Mouse (Mus musculus) stomach, postnatal 0 days (tissue): ENCODE data around the gene Fam181b. TPM values are rescaled to one million over a fixed set of nuclear protein-coding genes. Genes with fewer than 3 reads are reported as not detected.

Source experiments
- ATAC-seq: fragments of 200-750 bp; cut with Nextera tagmentation; 2 replicates; pipeline ENCODE4 v1.8.0; 2017; ENCODE audit not compliant: low FRiP score, low TSS enrichment
- DNase-seq: peaks from one replicate; pipeline ENCODE4 v3.0.0-alpha.2; 2016; ENCODE audit warnings: low spot score
- H3K27ac ChIP-seq: fragments of 300-500 bp; sonication (generic); replicated peaks from 2 replicates; pipeline ENCODE4 v1.5.1; 2014; ENCODE audit warnings: mild to moderate bottlenecking, control low read depth
- H3K27me3 ChIP-seq: fragments of 300-500 bp; sonication (generic); 2 replicates; pipeline ENCODE4 v1.6.1; 2014; ENCODE audit warnings: low read length; ENCODE audit not compliant: control insufficient read depth, insufficient read depth
- H3K36me3 ChIP-seq: fragments of 300-500 bp; sonication (generic); 2 replicates; pipeline ENCODE4 v1.6.1; 2014; ENCODE audit warnings: low read length, mixed read lengths; ENCODE audit not compliant: control insufficient read depth, insufficient read depth
- H3K4me1 ChIP-seq: fragments of 300-500 bp; sonication (generic); replicated peaks from 2 replicates; pipeline ENCODE4 v1.6.1; 2014; ENCODE audit warnings: antibody characterized with exemption; ENCODE audit not compliant: control insufficient read depth, insufficient read depth
- H3K4me2 ChIP-seq: fragments of 300-500 bp; sonication (generic); replicated peaks from 2 replicates; pipeline ENCODE4 v1.6.1; 2014; ENCODE audit warnings: low read depth, mild to moderate bottlenecking, control low read depth, moderate library complexity
- H3K4me3 ChIP-seq: fragments of 300-500 bp; sonication (generic); 2 replicates; pipeline ENCODE4 v1.5.1; 2014; ENCODE audit warnings: low read depth, low read length, control low read depth
- H3K9ac ChIP-seq: fragments of 300-500 bp; sonication (generic); 2 replicates; pipeline ENCODE4 v1.6.1; 2014; ENCODE audit warnings: mild to moderate bottlenecking, low read length, control low read depth, mixed read lengths
- H3K9me3 ChIP-seq: fragments of 300-500 bp; sonication (generic); 2 replicates; pipeline ENCODE4 v1.6.1; 2016; ENCODE audit warnings: low read length; ENCODE audit not compliant: control insufficient read depth
- CTCF ChIP-seq: IDR thresholded peaks from 2 replicates; pipeline ENCODE4 v1.5.1; 2016; ENCODE audit warnings: antibody characterized with exemption, low read depth, mild to moderate bottlenecking, moderate library complexity
- EP300 ChIP-seq: optimal IDR thresholded peaks from 2 replicates; pipeline ENCODE3; 2016; ENCODE audit warnings: antibody characterized with exemption
- WGBS: fragments of 180-500 bp; shearing (Covaris S2); extraction: QIAGEN DNeasy Blood & Tissue Kit; methylation state at CpG from one replicate; pipeline ENCODE4 v1.1.7; 2014; 5-methylcytosine and 5-hydroxymethylcytosine counted together
- polyA plus RNA-seq: library from polyadenylated mRNA; unstranded; fragments of >200 nt; fragmentation: Nextera tagmentation; extraction: Ambion mirVana; gene quantifications from 2 replicates; pipeline ENCODE4 v1.2.1, GENCODE M21; 2015

Gene Fam181b
- polyA plus RNA-seq, result 2.7 and 3.0 TPM in 2 replicates

GRCm38 (mm10) chr7:93079785-93080730 is at the start of gene Fam181b:
TSS of gene Fam181b (plus strand) at chr7:93079865.
- peak within 1 kb of the TSS; percentile 65 for H3K9ac ChIP-seq
- peak; percentile 57 for DNase-seq
- ATAC-seq, result peak; percentile 83
- no peaks in the 10 kb centered on the region for H3K36me3 ChIP-seq
- no peaks in the 10 kb centered on the region for H3K9me3 ChIP-seq
- no peaks in the 10 kb centered on the region for H3K4me1 ChIP-seq
- TF ChIP-seq EP300 (no peak), CTCF (peak; percentile 56)
- H3K27ac ChIP-seq, result 0 out of 2 replicates have a peak within 1 kb of the TSS, but pooled peaks have one; percentile 24
- WGBS, result under 1% methylated on average over 77 of the region's 96 CpGs
- H3K4me3 ChIP-seq, result peak within 1 kb of the TSS; percentile 51
- peak within 1 kb of the TSS; percentile 83 for H3K4me2 ChIP-seq
- H3K27me3 ChIP-seq, result no peaks in the 10 kb centered on the region

DNA sequence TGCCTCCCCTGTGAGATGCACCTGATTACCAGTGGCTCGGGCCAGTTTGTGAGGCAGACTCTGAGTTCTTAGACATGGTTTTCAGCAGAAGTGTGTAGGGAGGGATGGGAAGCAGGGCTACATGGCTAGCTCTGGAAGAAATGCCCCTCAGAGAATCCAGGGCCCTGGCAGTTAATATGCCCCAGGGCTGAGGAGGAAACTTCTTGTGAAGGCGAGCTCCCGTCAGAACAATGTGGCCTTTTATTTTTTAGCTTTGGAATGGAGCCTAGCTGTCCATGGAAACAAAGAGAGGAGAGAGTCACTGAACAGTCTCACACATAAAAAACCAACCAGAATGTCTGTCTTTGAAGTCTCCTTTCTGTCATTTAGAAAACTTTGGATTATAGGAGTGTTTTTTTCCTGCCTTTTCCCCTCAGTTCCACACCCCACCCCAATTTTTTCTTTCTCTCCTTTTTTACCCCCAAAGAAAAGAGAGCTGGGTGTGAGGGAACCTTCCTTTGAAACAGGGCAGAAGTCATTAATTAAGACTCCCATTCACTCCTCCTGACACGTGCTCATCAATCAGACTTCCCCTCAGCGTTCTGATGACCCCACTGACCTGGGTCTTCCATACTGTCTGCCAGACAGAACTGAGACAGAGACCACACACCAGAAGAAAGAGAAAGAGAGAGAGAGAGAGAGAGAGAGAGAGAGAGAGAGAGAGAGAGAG is 41.7 kb upstream of the Fam181b start:
- no peaks in the 10 kb centered on the region for H3K9me3 ChIP-seq
- no peaks in the 10 kb centered on the region for H3K27me3 ChIP-seq
- no peaks in the 10 kb centered on the region for H3K36me3 ChIP-seq
- H3K4me1 ChIP-seq, result no peaks in the 10 kb centered on the region
- no peak overlapping the region for H3K4me3 ChIP-seq
- no peak overlapping the region for H3K9ac ChIP-seq
- ATAC-seq (no peak), DNase-seq (no peak)
- H3K4me2 ChIP-seq, result no peak overlapping the region
- 26% methylated on average over 5 of the region's 5 CpGs for WGBS
- TF ChIP-seq CTCF (no peak), EP300 (no peak)
- no peak overlapping the region for H3K27ac ChIP-seq

- Histone ChIP-seq H3K9ac (no peak overlapping the region), H3K9me3 (no peaks in the 10 kb centered on the region), H3K36me3 (no peaks in the 10 kb centered on the region), H3K27me3 (no peaks in the 10 kb centered on the region), H3K4me1 (no peaks in the 10 kb centered on the region), H3K4me2 (no peak overlapping the region), H3K27ac (no peak overlapping the region), H3K4me3 (no peak overlapping the region)
- DNase-seq (no peak), ATAC-seq (no peak)
- 20% methylated on average over 1 of the region's 1 CpGs for WGBS
- TF ChIP-seq CTCF (no peak), EP300 (no peak)
These were observed 41.2 kb upstream of the Fam181b start for GRCm38 (mm10) chr7:93038472-93038828.

DNA sequence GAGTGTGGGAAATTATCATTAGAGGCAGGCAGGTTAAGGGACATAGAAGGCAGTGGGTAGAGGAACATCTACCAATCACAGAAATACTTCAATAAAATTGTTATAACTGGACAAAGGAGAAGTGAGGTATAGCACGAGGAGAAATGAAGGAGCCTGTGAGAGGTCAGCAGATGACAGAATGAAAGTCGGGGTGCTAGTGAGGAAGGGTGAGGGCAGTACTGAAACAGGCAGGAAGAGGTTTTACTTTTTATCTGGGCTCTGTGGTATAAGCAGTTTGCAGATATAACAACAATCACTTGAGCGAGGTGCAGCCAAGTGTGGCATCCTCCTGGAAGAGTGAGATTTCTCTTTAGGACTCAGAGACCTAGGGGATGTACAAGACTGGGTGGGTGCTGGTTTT is 40.1 kb upstream of the Fam181b start:
- Histone ChIP-seq H3K27me3 (no peaks in the 10 kb centered on the region), H3K4me1 (no peaks in the 10 kb centered on the region), H3K4me2 (no peak overlapping the region), H3K9ac (no peak overlapping the region), H3K27ac (no peak overlapping the region), H3K9me3 (no peaks in the 10 kb centered on the region), H3K36me3 (no peaks in the 10 kb centered on the region), H3K4me3 (no peak overlapping the region)
- DNase-seq, result no peak
- ATAC-seq, result no peak
- TF ChIP-seq EP300 (no peak), CTCF (no peak)
- 78% methylated on average over 3 of the region's 3 CpGs for WGBS

GRCm38 (mm10) chr7:93044359-93044758 is 35.3 kb upstream of the Fam181b start:
- Histone ChIP-seq H3K27me3 (no peaks in the 10 kb centered on the region), H3K9me3 (no peaks in the 10 kb centered on the region), H3K9ac (no peak overlapping the region), H3K27ac (no peak overlapping the region), H3K4me3 (no peak overlapping the region), H3K4me2 (no peak overlapping the region), H3K4me1 (no peaks in the 10 kb centered on the region), H3K36me3 (no peaks in the 10 kb centered on the region)
- ATAC-seq (no peak), DNase-seq (no peak)
- 23% methylated on average over 3 of the region's 3 CpGs for WGBS
- no peak for TF ChIP-seq EP300
- no peak for TF ChIP-seq CTCF

GRCm38 (mm10) chr7:93044788-93045187 is 34.9 kb upstream of the Fam181b start:
- DNase-seq, result no peak
- no peak for ATAC-seq

More at GRCm38 (mm10) chr7:93044788-93045187, 34.9 kb upstream of the Fam181b start:
- Histone ChIP-seq H3K27ac (no peak overlapping the region), H3K4me2 (no peak overlapping the region), H3K36me3 (no peaks in the 10 kb centered on the region), H3K9ac (no peak overlapping the region), H3K9me3 (no peaks in the 10 kb centered on the region), H3K4me1 (no peaks in the 10 kb centered on the region), H3K27me3 (no peaks in the 10 kb centered on the region), H3K4me3 (no peak overlapping the region)
- 62% methylated on average over 1 of the region's 1 CpGs for WGBS
- no peak for TF ChIP-seq CTCF
- no peak for TF ChIP-seq EP300
